34 mouse cellular contexts compared by ENCODE assay signal in the genomic region with DNA sequence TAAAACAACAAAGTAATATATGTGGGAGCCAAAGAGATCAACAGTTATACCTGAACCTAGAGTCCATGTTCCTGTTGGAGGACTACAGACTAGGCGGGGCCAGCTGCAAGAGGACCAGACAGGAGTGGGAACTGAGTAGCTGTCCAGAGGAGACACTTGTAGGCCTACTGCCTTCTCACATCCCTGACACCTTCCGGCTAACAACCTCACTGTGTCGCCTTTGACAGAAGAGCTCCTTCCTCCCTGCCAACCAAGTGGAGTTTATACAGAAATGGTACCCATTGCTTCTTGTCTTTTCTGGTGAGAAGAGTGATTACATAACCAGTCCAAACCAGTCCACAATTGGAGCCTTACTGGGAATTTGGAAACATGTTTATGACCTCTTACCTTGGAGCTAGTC. TPM values are rescaled to one million over a fixed set of nuclear protein-coding genes. Genes with fewer than 3 reads are reported as not detected.
"Had no signal": no experiment of that assay in that cellular context is flagged by ENCODE, and none has a peak within 500 bp of the region (broad histone marks: within the 10 kb centered on the region; RNA-seq: fewer than 3 reads in every experiment).

No protein-coding gene starts in this region.

- H3K27ac ChIP-seq: limb, embryonic 12.5 days; limb, embryonic 13.5 days; limb, embryonic 15.5 days; liver, embryonic 12.5 days; liver, embryonic 13.5 days; liver, embryonic 14.5 days; liver, embryonic 15.5 days; lung, embryonic 15.5 days; macrophage; midbrain, embryonic 10.5 days; midbrain, embryonic 12.5 days; midbrain, embryonic 15.5 days; neural tube, embryonic 12.5 days; neural tube, embryonic 13.5 days had no signal

- H3K36me3 ChIP-seq: limb, embryonic 10.5 days; limb, embryonic 12.5 days; limb, embryonic 13.5 days; limb, embryonic 15.5 days; liver, embryonic 12.5 days; liver, embryonic 13.5 days; liver, embryonic 15.5 days; lung, embryonic 15.5 days; midbrain, embryonic 10.5 days; midbrain, embryonic 12.5 days; midbrain, embryonic 15.5 days; neural tube, embryonic 12.5 days; neural tube, embryonic 13.5 days had no signal

- H3K4me2 ChIP-seq: limb, embryonic 12.5 days; limb, embryonic 13.5 days; limb, embryonic 15.5 days; liver, embryonic 11.5 days; liver, embryonic 12.5 days; liver, embryonic 13.5 days; liver, embryonic 15.5 days; lung, embryonic 14.5 days; lung, embryonic 15.5 days; midbrain, embryonic 12.5 days; midbrain, embryonic 15.5 days; neural tube, embryonic 12.5 days; neural tube, embryonic 13.5 days had no signal

- H3K4me3 ChIP-seq: limb, embryonic 10.5 days; limb, embryonic 12.5 days; limb, embryonic 13.5 days; limb, embryonic 15.5 days; liver, embryonic 12.5 days; liver, embryonic 13.5 days; liver, embryonic 15.5 days; lung, embryonic 15.5 days; megakaryocyte, embryonic 14.5 days; midbrain, embryonic 10.5 days; midbrain, embryonic 12.5 days; midbrain, embryonic 15.5 days; myocyte; neural tube, embryonic 12.5 days; neural tube, embryonic 13.5 days had no signal

- H3K9me3 ChIP-seq: limb, embryonic 10.5 days; limb, embryonic 12.5 days; limb, embryonic 13.5 days; limb, embryonic 15.5 days; liver, embryonic 12.5 days; liver, embryonic 13.5 days; liver, embryonic 15.5 days; lung, embryonic 15.5 days; megakaryocyte, embryonic 14.5 days; midbrain, embryonic 10.5 days; midbrain, embryonic 12.5 days; midbrain, embryonic 15.5 days; neural tube, embryonic 12.5 days; neural tube, embryonic 13.5 days had no signal

- H3K9ac ChIP-seq: limb, embryonic 12.5 days; limb, embryonic 13.5 days; limb, embryonic 15.5 days; liver, embryonic 12.5 days; liver, embryonic 13.5 days; liver, embryonic 14.5 days; liver, embryonic 15.5 days; liver, postnatal 0 days; lung, embryonic 14.5 days; lung, embryonic 15.5 days; midbrain, embryonic 12.5 days; midbrain, embryonic 15.5 days; neural tube, embryonic 12.5 days; neural tube, embryonic 13.5 days had no signal

- H3K4me1 ChIP-seq: liver, embryonic 15.5 days; megakaryocyte, embryonic 14.5 days had no signal

- DNase-seq: left cerebral cortex, postnatal 4 days; liver; liver, embryonic 13.5 days; liver, postnatal 0 days; lung, adult 18-20 months; lung, adult 2 months; lung, embryonic 14.5 days; lung, postnatal 10 days; lung, postnatal 14 days; lung, postnatal 36 days; lung, postnatal 4 days; midbrain, embryonic 14.5 days had no signal

- ATAC-seq: liver, embryonic 12.5 days; liver, postnatal 0 days; lung, postnatal 0 days; midbrain, embryonic 15.5 days; midbrain, embryonic 16.5 days had no signal

RNA-seq across cellular contexts. Expression of a gene that starts 3.2 kb away (rescaled TPM):
- total RNA-seq: megakaryocyte progenitor cell, adult 5-6 weeks; megakaryocyte-erythroid progenitor cell, adult 5-6 weeks; monocyte, adult 5-6 weeks had no signal
- polyA plus RNA-seq: macrophage, myocyte had no signal
